Mouse (Mus musculus) C2C12 (cell line): ENCODE data around the gene Irf2. TPM values are rescaled to one million over a fixed set of nuclear protein-coding genes. Genes with fewer than 3 reads are reported as not detected.

Source experiments
- H3K27me3 ChIP-seq: one replicate; pipeline ENCODE4 v1.6.1; 2011; ENCODE audit not compliant: control insufficient read depth, insufficient read depth, insufficient read length
- H3K36me3 ChIP-seq: one replicate; pipeline ENCODE4 v1.6.1; 2011; ENCODE audit not compliant: control insufficient read depth, insufficient read depth
- H3K4me3 ChIP-seq: one replicate; pipeline ENCODE4 v1.5.1; 2011; ENCODE audit warnings: mild to moderate bottlenecking, control low read depth; ENCODE audit not compliant: poor library complexity, insufficient read depth, severe bottlenecking
- H3K79me2 ChIP-seq: one replicate; pipeline ENCODE4 v1.6.1; 2011; ENCODE audit not compliant: control insufficient read depth, insufficient read depth
- H3K79me3 ChIP-seq: one replicate; pipeline ENCODE4 v1.6.1; 2011; ENCODE audit warnings: low read depth, control low read depth
- H3ac ChIP-seq: one replicate; pipeline ENCODE3; 2011; ENCODE audit warnings: low read depth; ENCODE audit not compliant: control insufficient read depth, insufficient read length
- CEBPB ChIP-seq: IDR thresholded peaks from one replicate; pipeline ENCODE4 v1.6.1; 2011; ENCODE audit warnings: low read depth, mild to moderate bottlenecking, control low read depth, moderate library complexity
- CTCF ChIP-seq: IDR thresholded peaks from one replicate; pipeline ENCODE4 v1.5.1; 2011; ENCODE audit not compliant: control insufficient read depth, insufficient read depth, insufficient read length
- FOSL1 ChIP-seq: IDR thresholded peaks from one replicate; pipeline ENCODE4 v1.8.0; 2011; ENCODE audit warnings: mild to moderate bottlenecking, low read length; ENCODE audit not compliant: poor library complexity, insufficient read depth, severe bottlenecking
- MAX ChIP-seq: IDR thresholded peaks from one replicate; pipeline ENCODE4 v1.6.1; 2011; ENCODE audit warnings: mild to moderate bottlenecking, control low read depth
- MYOD1 ChIP-seq: IDR thresholded peaks from one replicate; pipeline ENCODE4 v1.6.1; 2011; ENCODE audit warnings: low read depth; ENCODE audit not compliant: control insufficient read depth, insufficient read length
- MYOG ChIP-seq: IDR thresholded peaks from one replicate; pipeline ENCODE4 v1.6.1; 2011; ENCODE audit not compliant: control insufficient read depth, insufficient read length; ENCODE audit errors: extremely low read depth
- USF1 ChIP-seq: IDR thresholded peaks from one replicate; pipeline ENCODE4 v1.6.1; 2011; ENCODE audit warnings: low read depth, mild to moderate bottlenecking, control low read depth, moderate library complexity
- polyA plus RNA-seq: library from polyadenylated mRNA; unstranded; fragments of >200 nt; fragmentation: generic; extraction: Trizol; gene quantifications from one replicate; pipeline ENCODE4 v1.2.1, GENCODE M21; 2012; ENCODE audit warnings: missing spikeins

The Irf2 gene
- polyA plus RNA-seq, 1 experiment: 7.6 TPM

GRCm38 (mm10) chr8:46782254-46782653 lies 42.7 kb downstream of the Irf2 start:
- Histone ChIP-seq H3K36me3 (peaks cover 13% of the 10 kb centered on the region), H3K4me3 (no peak overlapping the region), H3ac (no peak overlapping the region), H3K27me3 (no peaks in the 10 kb centered on the region), H3K79me2 (peaks cover 94% of the 10 kb centered on the region), H3K79me3 (peaks cover 56% of the 10 kb centered on the region)
- TF ChIP-seq FOSL1 (no peak), MYOG (no peak), USF1 (no peak), MAX (no peak), CTCF (no peak), CEBPB (no peak), MYOD1 (no peak)

GRCm38 (mm10) chr8:46785070-46785469 lies 45.5 kb downstream of the Irf2 start:
- Histone ChIP-seq H3K79me3 (peaks cover 59% of the 10 kb centered on the region), H3K79me2 (peaks cover 97% of the 10 kb centered on the region), H3K27me3 (no peaks in the 10 kb centered on the region), H3K4me3 (no peak overlapping the region), H3ac (no peak overlapping the region), H3K36me3 (peaks cover 8% of the 10 kb centered on the region)
- TF ChIP-seq FOSL1: no peak
- TF ChIP-seq MYOD1: no peak
- no peak for TF ChIP-seq USF1
- no peak for TF ChIP-seq MYOG
- no peak for TF ChIP-seq MAX
- no peak for TF ChIP-seq CEBPB
- TF ChIP-seq CTCF: no peak

- TF ChIP-seq FOSL1 (no peak), CTCF (no peak), CEBPB (no peak), MYOD1 (no peak), MYOG (no peak), MAX (no peak), USF1 (no peak)
- H3K36me3 ChIP-seq: peaks cover 4% of the 10 kb centered on the region
- H3K79me2 ChIP-seq: peaks cover 98% of the 10 kb centered on the region
- no peak overlapping the region for H3K4me3 ChIP-seq
- peaks cover 59% of the 10 kb centered on the region for H3K79me3 ChIP-seq
- H3ac ChIP-seq: no peak overlapping the region
- no peaks in the 10 kb centered on the region for H3K27me3 ChIP-seq
These were observed 46.4 kb downstream of the Irf2 start for GRCm38 (mm10) chr8:46785926-46786325.

GRCm38 (mm10) chr8:46789091-46789881 lies 49.8 kb downstream of the Irf2 start:
- Histone ChIP-seq H3ac (no peak overlapping the region), H3K27me3 (no peaks in the 10 kb centered on the region)

GRCm38 (mm10) chr8:46791664-46792371 lies 52.3 kb downstream of the Irf2 start:
- Histone ChIP-seq H3K27me3 (no peaks in the 10 kb centered on the region), H3K79me3 (peaks cover 43% of the 10 kb centered on the region), H3K79me2 (peaks cover 66% of the 10 kb centered on the region), H3K36me3 (peaks cover 2% of the 10 kb centered on the region), H3ac (no peak overlapping the region), H3K4me3 (no peak overlapping the region)
- no peak for TF ChIP-seq USF1
- TF ChIP-seq MYOG: no peak
- no peak for TF ChIP-seq FOSL1
- TF ChIP-seq CTCF: no peak
- TF ChIP-seq MAX: no peak
- no peak for TF ChIP-seq MYOD1
- TF ChIP-seq CEBPB: no peak

More at GRCm38 (mm10) chr8:46789091-46789881, 49.8 kb downstream of the Irf2 start:
- peaks cover 54% of the 10 kb centered on the region for H3K79me3 ChIP-seq
- TF ChIP-seq CEBPB (no peak), MYOD1 (no peak), USF1 (no peak), CTCF (no peak), MAX (no peak), FOSL1 (no peak), MYOG (no peak)
- peaks cover 91% of the 10 kb centered on the region for H3K79me2 ChIP-seq
- H3K36me3 ChIP-seq: peaks cover 4% of the 10 kb centered on the region
- H3K4me3 ChIP-seq: no peak overlapping the region
